Mouse (Mus musculus) mouse trophoblast stem cell (cell line): Measurements from ENCODE around the gene Hist1h3d.
"Not testable (repeated sequence)": the region's sequence is repeated elsewhere in the genome, so short reads cannot be mapped to it uniquely, and the experiment has no call there.

Source experiments
- in situ Hi-C, 2 experiments: fragments of 300-500 bp; cut with MseI, MboI; formaldehyde crosslinking; loops; 2 replicates in 1 of 2; 3 replicates in 1 of 2; pipeline ENCODE4 v1.15.1; 2025

Hist1h3d gene

DNA sequence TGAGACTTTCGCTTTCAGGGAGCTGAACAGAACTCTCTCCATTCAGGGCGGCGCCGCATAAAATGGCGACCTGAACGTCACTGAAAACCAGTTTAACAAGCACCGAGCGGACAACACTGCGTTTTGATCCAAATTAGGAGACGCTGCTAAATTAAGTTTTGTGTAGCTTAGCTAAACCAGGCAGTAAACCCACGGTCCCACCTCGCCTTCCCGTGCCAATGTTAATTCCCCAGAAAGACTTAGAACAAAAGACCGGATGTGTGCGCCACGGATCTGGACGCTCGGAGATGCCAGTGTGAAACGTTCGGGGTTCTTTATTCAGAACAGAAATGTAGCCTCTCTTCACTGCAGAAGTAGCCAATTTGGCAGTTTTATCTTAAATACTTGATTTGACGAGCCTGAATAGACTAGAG, 9.5 kb downstream of the Hist1h3d start:
- in situ Hi-C loops = no loop called here

DNA sequence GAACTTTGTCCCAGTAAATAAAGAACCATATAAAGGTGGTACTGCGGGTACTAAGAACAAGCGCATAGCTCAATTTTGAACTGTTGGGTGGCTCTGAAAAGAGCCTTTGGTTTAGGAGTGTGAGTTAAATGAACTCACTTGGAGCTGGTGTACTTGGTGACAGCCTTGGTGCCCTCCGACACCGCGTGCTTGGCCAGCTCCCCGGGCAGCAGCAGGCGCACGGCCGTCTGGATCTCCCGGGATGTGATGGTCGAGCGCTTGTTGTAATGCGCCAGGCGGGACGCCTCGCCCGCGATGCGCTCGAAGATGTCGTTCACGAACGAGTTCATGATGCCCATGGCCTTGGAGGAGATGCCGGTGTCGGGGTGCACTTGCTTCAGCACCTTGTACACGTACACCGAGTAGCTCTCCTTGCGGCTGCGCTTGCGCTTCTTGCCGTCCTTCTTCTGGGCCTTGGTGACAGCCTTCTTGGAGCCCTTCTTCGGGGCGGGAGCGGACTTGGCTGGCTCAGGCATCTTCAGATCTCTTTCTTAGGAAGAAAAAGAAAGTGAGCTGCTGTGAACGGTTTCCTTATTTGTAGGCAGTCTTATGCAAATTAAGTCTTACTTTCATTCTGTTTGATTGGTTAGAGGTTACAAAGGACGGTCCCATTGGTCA, 10.0 kb downstream of the Hist1h3d start:
- in situ Hi-C loops = not testable (repeated sequence)

DNA sequence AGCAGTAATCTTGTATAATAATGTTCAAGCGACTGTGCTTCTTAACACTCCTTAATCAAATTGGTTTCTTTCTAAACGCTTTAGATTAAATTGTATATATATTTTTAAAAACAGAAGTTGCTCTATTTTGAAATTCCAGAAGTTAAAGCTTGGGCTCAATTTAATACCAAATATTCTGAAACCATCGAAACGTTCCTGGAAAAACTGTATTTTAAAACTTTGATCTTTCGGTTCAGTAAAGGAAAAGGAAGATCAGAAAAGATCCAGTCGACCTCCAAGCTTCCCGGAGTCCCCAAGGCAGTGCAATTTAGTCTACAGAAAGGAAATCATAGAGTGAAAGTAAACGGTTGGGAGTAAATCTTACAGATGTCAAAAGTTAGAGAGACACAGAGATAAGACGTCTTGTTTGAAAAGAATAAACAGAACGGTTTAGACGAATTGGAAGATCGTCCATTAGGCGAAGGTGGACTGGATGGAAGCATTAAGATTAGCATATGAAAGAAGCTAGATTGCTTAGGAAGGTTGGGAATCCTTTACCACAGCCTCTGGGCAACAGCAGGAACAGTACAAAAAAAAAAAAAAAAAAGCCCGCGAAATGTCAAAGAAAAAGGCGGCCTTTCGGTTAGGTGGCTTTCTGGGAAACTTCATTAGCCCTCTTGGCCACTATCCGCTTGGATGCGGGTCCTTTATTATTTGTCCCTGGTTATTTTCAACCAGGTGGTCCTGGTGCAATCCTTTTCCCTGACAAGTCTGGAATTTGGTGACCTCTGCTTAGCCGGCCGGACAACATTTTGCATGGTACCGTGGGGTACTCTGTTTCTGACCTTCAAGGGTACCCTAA, 10.8 kb downstream of the Hist1h3d start:
- in situ Hi-C loops = no loop called here

DNA sequence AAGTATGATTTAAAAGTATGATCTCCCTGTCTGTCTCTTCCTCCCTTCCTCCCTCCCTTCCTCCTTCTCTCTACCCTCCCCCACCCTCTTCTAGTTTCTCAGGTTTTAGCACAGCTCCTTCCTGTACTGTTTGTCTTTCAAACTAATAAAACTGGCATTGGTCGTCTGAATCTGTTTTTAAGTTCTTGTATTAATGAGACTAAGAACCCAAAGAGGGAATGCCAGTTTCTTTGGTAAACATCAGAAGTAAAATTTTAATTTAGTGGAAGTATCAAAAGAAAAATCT, 11.3 kb downstream of the Hist1h3d start:
- in situ Hi-C loops = no loop called here

DNA sequence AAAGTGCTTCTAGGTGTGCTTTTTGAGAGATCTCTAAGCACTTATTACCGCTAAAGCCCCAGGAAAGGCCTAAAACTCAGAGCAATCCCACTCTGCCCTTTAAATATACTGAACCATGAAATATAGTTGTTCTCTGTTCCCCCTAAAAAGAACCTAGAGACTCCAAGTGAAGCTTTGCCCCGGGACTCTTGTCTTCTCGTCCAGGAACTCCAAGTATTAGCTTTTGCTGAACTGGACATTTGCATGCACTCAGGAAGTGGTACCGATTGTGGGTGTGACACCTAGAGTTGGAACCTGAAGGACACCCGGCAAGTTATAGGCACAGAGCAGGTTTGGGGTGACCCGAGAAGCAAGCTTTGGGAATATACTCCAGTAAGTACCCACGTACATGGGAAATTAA, 15.6 kb downstream of the Hist1h3d start:
- in situ Hi-C loops = no loop called here

DNA sequence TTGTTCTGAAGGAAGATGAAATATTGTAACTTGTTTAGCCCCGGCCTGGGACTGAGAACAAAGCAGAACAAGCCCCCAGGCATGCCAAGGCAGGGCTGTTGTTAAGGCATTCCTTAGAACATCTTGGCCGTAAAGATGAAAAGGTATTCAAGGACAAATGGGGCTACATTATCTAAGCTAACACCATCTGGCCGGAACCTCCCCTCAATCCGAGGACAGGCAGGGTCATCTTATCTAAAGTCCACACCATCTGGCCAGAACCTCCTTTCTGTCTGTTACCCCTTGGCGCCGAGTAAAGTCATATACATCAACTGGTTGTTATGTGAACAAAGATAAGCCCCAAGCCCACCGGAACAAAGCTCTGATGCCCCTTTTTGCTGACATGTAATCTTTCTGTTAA, 16.3 kb downstream of the Hist1h3d start:
- in situ Hi-C loops = not testable (repeated sequence)

DNA sequence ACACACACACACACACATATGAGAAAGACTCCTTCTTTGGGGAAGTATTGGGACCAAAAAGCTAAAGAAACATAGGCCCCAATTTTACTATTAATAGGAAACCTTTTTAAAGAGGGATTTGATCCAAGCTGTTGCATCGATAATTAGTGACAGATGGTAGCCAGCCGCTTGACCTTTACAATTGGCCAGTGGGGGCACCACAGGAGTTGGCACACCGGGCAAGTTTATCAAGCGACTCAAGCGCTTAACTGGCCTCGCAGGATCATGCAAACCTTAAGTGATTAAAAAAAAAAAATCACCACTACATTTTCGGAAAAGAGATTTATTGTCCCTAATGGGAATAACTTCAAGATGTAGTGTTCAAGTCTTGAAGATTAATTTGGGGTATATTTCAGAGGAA, 17.1 kb downstream of the Hist1h3d start:
- in situ Hi-C loops = no loop called here

DNA sequence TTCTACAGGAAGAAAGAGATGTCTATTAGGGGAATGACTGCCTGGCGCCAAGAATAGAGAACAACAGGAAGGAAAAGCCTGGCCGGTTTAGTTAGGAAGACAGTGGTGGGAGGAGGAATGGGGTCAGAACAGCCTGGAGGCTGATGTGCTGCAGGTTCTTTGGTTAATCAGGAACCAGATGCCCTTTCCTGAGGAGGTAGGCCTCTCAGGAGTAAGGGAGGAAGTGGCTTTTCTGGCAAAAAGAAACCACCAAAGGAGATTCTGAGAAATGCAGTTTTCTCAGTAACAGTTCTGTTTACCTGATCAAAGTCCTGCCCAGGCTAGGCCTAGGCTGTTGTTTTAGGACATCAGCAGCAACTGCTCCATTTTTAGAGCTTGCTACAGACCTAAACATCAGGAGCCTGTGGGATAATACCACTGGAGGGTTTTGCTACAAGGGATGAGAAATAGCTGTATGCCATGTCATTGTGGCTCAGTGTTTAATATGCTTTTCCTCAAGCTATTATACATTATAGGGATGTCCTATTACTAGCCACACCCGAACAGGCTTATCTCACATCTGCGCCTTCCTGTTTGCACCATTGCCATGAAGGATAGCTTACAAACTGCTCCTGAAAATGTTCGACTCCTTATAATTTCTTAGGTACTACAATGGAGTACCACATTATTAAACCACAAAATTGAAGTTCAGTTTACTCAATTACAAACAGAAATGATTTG, 17.6 kb downstream of the Hist1h3d start:
- in situ Hi-C loops = no loop called here

DNA sequence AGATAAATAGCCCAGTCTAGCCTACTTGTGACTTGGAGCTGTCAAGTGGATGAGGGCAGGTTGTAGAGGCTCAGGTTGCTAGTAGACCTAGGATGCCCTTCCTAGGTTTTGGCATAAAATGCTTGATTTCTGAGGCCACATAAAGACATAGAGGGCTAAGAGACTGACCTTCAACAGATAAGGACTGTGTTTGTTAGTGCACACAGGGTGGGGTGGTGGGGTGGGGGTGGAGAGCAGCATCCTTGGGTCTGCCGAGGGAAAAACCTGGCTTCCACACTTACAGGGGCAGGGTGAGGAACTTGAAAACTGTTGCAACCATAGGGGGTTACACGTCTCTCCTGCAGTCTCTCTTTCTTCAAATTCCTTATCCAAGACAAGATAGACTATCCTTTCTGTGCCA, 19.6 kb downstream of the Hist1h3d start:
- in situ Hi-C loops = no loop called here

DNA sequence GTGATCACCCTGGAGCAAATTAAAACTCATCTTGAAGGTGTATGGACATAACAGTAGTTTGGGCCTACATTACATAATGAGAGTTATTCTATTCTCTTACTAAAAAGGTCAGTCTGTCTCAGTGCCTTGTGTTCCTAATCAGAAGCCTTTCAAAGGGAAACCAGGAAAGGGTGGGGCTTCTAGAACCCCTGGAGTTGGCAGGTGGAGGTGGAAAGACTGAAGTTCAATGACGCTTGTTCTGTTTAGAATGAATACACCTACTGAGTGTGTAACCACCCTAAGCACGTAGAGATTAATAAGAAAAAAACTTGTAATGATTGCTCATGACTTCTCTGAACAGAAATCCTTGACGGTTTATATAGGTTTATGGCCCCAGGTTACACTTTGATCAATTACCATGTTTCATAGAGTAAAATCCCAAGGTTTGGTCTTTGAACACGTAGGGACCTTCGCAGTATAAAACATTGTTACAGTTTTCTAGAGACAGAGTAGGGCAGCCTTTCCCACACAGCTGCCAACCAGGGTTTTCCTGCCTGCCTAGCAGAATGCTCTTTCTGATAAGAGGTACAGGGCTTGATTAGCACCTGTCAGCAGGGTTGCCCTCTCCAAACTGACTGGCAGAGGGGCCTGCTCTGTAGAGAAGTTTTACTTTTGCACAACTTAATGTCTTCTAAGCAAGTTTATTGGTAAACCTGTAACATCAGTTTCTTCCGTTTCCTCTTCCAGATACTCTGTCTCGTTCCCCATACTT, 20.2 kb downstream of the Hist1h3d start:
- in situ Hi-C loops = no loop called here

DNA sequence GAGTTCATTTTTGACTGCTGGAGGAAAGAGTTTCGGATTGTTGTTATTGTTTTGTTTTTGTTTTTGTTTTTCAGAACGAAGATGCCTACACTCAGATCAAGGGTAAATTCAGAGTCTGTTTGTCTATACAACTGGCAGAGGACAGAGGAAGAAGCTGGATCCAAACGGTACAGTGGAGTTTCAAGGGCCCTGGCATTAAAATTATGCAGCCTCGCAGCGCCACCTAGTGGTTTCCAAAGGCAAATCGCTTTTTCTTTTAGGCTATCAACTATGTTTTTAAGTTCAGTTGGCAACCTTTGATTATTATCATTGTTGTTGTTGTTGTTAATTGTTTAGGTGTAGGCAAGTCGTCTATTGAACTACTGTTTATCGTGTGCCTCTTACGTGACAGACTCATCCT, 22.4 kb downstream of the Hist1h3d start:
- in situ Hi-C loops = no loop called here

DNA sequence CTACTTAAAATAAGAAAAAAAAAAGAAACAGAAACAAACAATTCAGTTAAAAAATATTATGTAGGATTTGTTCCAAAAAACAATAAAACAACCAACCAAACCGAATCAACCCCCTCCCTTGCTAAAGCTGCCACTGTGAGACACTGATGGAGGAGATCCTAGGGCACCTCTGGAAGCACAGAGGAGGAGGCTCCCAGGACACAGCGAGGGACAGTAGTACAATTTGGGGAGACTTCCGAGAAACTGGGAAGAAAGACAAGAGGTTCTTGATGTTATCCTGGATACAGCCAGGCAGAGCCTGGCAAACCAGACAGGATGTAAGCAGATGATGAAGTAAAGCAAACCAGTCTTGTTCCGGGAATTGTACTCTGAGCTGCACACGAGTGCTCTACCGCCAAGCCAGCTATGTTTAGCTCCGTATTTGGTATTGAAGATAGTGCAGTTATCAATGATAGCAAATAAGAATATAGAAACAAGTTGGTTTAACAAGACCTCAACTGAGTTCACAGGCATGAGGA, 27.7 kb downstream of the Hist1h3d start:
- in situ Hi-C loops = no loop called here

DNA sequence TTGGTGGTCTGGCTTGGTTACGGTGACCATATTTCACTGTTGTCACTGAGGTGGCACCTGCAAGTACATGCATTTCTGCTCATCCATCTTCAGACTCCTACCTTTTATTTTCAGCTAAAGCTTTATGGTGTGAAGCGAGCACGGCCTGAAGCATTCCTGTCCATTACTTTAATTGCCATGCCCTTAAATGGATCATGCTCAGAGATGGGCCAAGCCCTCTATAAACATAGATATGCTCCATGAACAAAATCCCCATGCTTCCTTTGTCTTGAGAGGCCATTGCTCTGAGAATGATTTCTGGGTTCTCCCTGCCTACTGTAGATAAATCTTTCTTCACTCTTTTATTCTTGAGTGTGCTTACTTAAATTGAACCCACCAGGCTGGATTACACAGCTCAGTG, 28.9 kb downstream of the Hist1h3d start:
- in situ Hi-C loops = no loop called here

DNA sequence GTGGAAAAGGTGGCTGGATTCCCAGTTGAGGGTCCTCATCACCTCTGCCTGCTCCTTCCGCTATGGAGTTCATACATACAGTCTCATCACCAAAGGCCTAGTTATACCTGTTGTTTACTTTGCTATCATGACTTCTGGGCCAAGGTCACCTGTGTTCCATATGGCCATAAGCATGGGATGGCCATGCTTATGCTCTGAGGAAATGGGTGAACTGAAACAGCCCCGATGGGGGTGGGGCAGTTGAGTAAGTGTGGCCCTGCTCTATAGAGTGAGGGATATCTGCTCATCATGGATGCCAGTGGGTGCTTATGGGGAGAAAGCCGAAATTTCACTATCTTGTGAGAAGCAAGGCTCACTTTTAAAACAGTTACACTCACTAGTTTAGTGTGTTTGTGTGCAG, 29.5 kb downstream of the Hist1h3d start:
- in situ Hi-C loops = no loop called here

DNA sequence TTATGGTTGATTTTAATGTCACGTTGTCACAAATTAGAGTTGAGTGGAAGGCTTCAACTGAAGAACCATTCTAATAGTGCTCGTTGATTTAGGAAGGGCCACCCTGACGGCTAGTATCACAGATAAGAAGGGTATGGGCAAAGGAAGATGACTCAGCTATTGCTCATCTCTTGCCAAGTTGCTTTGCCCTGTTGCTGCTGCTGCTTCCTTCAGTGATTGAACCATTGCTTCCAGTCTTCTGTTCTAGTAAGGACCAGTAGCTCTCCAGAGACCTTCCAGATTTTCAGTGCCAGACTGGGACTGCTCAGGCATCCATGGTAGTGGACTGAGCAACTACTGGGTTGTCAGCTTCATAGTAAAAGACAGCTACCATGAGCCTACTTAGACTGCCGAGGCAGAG, 33.6 kb downstream of the Hist1h3d start:
- in situ Hi-C loops = no loop called here

DNA sequence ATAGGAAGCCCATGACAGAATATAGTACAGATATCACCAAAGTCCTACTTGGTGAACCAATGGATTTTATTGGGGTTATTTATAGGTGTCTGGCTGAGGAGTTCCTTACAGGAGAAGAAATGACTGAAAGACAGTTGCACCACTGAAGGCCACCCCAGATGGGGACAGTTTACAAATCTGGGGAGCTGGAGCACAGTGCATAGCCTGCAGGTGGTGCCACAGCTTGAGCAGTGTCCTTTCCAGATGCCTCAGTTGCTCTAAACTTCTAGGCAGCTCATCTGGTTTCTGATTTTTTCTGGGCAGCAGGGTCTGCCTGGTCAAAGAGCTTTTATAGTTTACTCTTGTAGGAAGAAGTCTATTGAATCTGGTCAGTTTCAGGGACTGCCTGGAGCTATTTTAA, 34.3 kb downstream of the Hist1h3d start:
- in situ Hi-C loops = no loop called here

DNA sequence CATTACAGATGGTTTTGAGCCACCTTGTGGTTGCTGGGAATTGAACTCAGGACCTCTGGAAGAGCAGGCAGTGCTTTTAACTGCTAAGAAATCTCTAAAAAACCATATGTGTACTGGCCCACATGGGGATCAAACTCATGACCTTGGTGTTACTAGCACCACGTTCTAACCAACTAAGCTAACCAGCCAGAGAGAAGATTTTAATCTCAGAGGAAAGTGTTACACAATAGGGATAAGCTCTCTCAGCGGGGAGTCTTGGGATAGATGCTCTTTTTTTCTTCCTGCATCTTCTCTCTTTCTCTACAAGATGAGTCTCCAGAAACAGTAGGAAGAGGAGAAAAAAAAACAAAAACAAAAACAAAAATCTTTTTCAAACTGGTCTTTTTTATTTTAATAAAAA, 34.8 kb downstream of the Hist1h3d start:
- in situ Hi-C loops = no loop called here

DNA sequence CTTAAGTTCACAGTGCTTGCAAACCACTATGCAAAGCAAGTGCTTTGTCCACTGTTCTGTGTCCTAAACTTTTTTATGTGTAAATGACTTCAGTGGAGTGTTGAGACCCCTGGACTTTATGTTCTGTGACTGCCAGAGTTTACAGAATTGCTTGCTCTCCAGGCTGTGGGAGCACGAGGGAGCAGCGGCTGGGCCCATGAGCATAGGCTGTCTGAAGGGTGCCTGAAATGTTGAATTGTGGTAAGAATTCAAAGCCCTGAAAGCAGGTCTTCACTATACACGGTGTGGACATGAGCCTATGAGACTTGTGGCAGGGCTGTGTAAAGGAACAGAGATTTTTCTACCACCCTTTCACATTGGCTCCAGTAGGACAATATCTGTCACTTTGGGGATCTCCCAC, 36.1 kb downstream of the Hist1h3d start:
- in situ Hi-C loops = no loop called here

DNA sequence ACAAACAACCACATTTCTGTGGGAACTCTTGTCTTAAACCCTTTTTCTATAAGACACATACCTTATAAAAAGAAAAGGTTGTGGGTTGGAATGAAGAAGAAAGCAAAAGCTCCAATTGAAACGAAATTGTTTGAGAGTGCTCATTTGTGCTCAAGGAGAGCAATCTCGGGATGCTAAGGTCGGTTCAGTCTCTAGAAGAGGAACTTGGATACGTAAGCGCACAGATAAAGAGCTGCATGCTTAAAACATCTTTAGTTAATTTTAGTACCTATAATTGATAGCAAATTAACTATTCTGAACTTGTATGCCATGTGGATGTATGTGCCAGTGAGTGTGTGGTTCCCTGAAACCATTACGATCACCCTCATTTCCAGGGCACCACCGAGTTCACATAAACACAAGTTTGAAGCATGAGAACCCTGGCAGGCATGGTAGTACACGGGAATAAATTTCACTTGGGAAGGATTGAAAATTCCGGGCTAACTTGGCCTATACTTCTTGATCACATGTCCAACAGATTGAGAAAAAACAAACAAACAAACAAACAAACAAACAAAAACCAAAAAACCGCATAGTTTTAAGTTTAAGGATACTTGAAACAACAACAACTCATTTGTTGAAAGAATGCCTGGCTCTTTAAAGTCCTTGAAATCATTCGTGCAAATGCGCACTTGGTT, 44.6 kb downstream of the Hist1h3d start:
- in situ Hi-C loops = loop anchor here in 1 of 2 experiments (10.0 kb wide), 1 partner anchor 55 kb away; no protein-coding TSS in a partner anchor

DNA sequence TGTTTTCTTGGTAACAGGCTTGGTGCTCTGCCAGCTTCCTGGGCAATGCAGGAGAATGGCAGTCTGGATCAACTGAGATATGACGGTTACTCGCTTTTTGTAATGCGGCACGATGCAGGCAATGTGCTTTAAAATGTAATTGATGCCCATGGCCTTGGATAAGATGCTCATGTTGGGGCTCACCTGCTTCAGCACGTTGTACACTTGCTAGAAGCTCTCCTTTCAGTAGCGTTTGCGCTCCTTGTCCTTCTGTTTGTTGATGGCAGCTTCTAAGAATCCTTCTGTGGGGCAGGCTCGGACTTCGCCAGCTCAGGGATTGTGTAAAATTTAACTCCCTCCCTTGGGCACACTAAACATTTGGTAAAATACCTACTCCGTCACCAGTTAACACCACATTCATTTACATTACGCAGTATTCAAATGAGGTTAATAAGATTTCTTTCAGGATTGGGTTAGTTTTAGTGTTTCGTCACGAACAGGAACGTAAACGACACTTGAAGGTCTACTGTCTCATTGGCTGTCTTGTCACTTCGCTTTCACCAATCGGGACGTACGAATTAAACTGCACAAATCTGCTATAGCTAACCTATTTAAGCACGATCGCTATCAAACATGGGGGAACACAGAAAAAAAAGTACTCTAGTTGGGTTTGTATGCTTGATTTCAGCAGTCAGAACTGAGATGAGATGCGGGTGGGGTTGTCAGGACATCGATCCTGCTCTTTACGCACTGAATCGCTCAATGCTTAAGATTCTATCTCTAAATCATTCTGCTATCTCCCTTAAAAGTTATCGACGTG, 45.4 kb downstream of the Hist1h3d start, which contains the start of gene Hist1h2be:
Gene Hist1h2be (minus strand): TSS at position 392 of the 799 bp plus-strand sequence.
- in situ Hi-C loops = loop anchor here in 1 of 2 experiments (10.0 kb wide), 1 partner anchor 54 kb away; no protein-coding TSS in a partner anchor
